Mouse (Mus musculus) liver, postnatal 0 days (tissue): ENCODE results near the gene Cflar. TPM values are rescaled to one million over a fixed set of nuclear protein-coding genes. Genes with fewer than 3 reads are reported as not detected.
A peak's percentile ranks its signal among the peaks of the same experiment; 100 is the strongest.

Source experiments
- ATAC-seq: fragments of 200-750 bp; cut with Nextera tagmentation; 2 replicates; pipeline ENCODE4 v1.8.0; 2017; ENCODE audit warnings: mild to moderate bottlenecking, moderate library complexity
- DNase-seq: peaks from one replicate; pipeline ENCODE4 v3.0.0-alpha.2; 2016
- H3K27ac ChIP-seq: fragments of 300-500 bp; sonication (generic); 2 replicates; pipeline ENCODE4 v1.5.1; 2014; ENCODE audit warnings: antibody characterized with exemption, moderate library complexity, mild to moderate bottlenecking, low read depth
- H3K27me3 ChIP-seq: fragments of 300-500 bp; sonication (generic); 2 replicates; pipeline ENCODE4 v1.6.1; 2014; ENCODE audit warnings: low read length, control low read depth, mixed read lengths; ENCODE audit not compliant: insufficient read depth
- H3K36me3 ChIP-seq: fragments of 300-500 bp; sonication (generic); replicated peaks from 2 replicates; pipeline ENCODE4 v1.6.1; 2014; ENCODE audit warnings: mild to moderate bottlenecking, control low read depth, low read length, moderate library complexity, mixed read lengths; ENCODE audit not compliant: insufficient read depth
- H3K4me1 ChIP-seq: fragments of 300-500 bp; sonication (generic); 2 replicates; pipeline ENCODE4 v1.6.1; 2014; ENCODE audit warnings: antibody characterized with exemption, mild to moderate bottlenecking, control low read depth; ENCODE audit not compliant: insufficient read depth
- H3K4me2 ChIP-seq: fragments of 300-500 bp; sonication (generic); 2 replicates; pipeline ENCODE4 v1.6.1; 2014; ENCODE audit warnings: low read depth, mild to moderate bottlenecking, low read length, moderate library complexity, mixed read lengths
- H3K4me3 ChIP-seq: fragments of 300-500 bp; sonication (generic); 2 replicates; pipeline ENCODE4 v1.5.1; 2014; ENCODE audit warnings: low read depth, low read length
- H3K9ac ChIP-seq: fragments of 300-500 bp; sonication (generic); replicated peaks from 2 replicates; pipeline ENCODE4 v1.6.1; 2014; ENCODE audit warnings: mild to moderate bottlenecking, moderate library complexity
- H3K9me3 ChIP-seq: fragments of 300-500 bp; sonication (generic); 2 replicates; pipeline ENCODE4 v1.6.1; 2016; ENCODE audit warnings: mild to moderate bottlenecking, control low read depth, low read length, mixed read lengths
- CTCF ChIP-seq: sonication (generic); IDR thresholded peaks from 2 replicates; pipeline ENCODE4 v1.5.1; 2016; ENCODE audit warnings: antibody characterized with exemption, low read depth
- EP300 ChIP-seq: IDR thresholded peaks from 2 replicates; pipeline ENCODE4 v1.6.1; 2016; ENCODE audit warnings: antibody characterized with exemption, low read depth, mild to moderate bottlenecking
- WGBS: fragments of 180-500 bp; shearing (Covaris S2); extraction: QIAGEN DNeasy Blood & Tissue Kit; methylation state at CpG from one replicate; pipeline ENCODE4 v1.1.7; 2014; ENCODE audit not compliant: insufficient replicate concordance; 5-methylcytosine and 5-hydroxymethylcytosine counted together
- polyA plus RNA-seq: library from polyadenylated mRNA; unstranded; fragments of >200 nt; fragmentation: Nextera tagmentation; extraction: Ambion mirVana; gene quantifications from 2 replicates; pipeline ENCODE4 v1.2.1, GENCODE M21; 2015

Cflar gene
- polyA plus RNA-seq, 1 experiment from 2014 or later: 30.2 TPM

- no peaks in the 10 kb centered on the region for H3K9me3 ChIP-seq
- no peaks in the 10 kb centered on the region for H3K4me1 ChIP-seq
- no peak overlapping the region for H3K4me3 ChIP-seq
- H3K4me2 ChIP-seq: no peak overlapping the region
- DNase-seq (no peak), ATAC-seq (no peak)
- no peaks in the 10 kb centered on the region for H3K27me3 ChIP-seq
- H3K9ac ChIP-seq: no peak overlapping the region
- 88% methylated on average over 2 of the region's 2 CpGs for WGBS
- TF ChIP-seq CTCF (no peak), EP300 (peak; percentile 60)
- no peaks in the 10 kb centered on the region for H3K36me3 ChIP-seq
- H3K27ac ChIP-seq: no peak overlapping the region
Observed at GRCm38 (mm10) chr1:58786276-58786675, 75.0 kb downstream of the Cflar start.

GRCm38 (mm10) chr1:58788410-58788809 is 77.1 kb downstream of the Cflar start:
- Histone ChIP-seq H3K27ac (no peak overlapping the region), H3K27me3 (no peaks in the 10 kb centered on the region), H3K9ac (no peak overlapping the region), H3K36me3 (no peaks in the 10 kb centered on the region), H3K9me3 (no peaks in the 10 kb centered on the region), H3K4me1 (no peaks in the 10 kb centered on the region), H3K4me2 (no peak overlapping the region), H3K4me3 (no peak overlapping the region)
- no peak for DNase-seq
- TF ChIP-seq CTCF: no peak
- no peak for ATAC-seq
- 93% methylated on average over 4 of the region's 4 CpGs for WGBS

- Histone ChIP-seq H3K27me3 (no peaks in the 10 kb centered on the region), H3K36me3 (peaks cover 2% of the 10 kb centered on the region; the same call in 1 of the 2 replicates), H3K9ac (peak overlapping the region; percentile 85; the same call in 1 of the 2 replicates), H3K4me3 (no peak overlapping the region), H3K9me3 (peaks cover 2% of the 10 kb centered on the region; the same call in 1 of the 2 replicates), H3K4me1 (peaks cover 14% of the 10 kb centered on the region), H3K27ac (peak overlapping the region; percentile 90), H3K4me2 (peak overlapping the region; percentile 83)
- DNase-seq (no peak), ATAC-seq (no peak)
- 41% methylated on average over 2 of the region's 2 CpGs for WGBS
- no peak for TF ChIP-seq CTCF
- no peak for TF ChIP-seq EP300
Observed at GRCm38 (mm10) chr1:58794705-58795104, 83.4 kb downstream of the Cflar start.

GRCm38 (mm10) chr1:58795291-58796058 is 84.2 kb downstream of the Cflar start, which contains the start of gene Casp8:
Gene Casp8, plus strand, starts transcription at chr1:58795374.
- under 1% methylated on average over 42 of the region's 42 CpGs for WGBS
- H3K9ac ChIP-seq: peak within 1 kb of the TSS; percentile 85
- H3K27ac ChIP-seq: peak within 1 kb of the TSS; percentile 90
- TF ChIP-seq EP300 (peak; percentile 46; the same call in 1 of the 2 replicates), CTCF (peak; percentile 35)
- peak within 1 kb of the TSS; percentile 83 for H3K4me2 ChIP-seq
- no peaks in the 10 kb centered on the region for H3K27me3 ChIP-seq
- peaks cover 5% of the 10 kb centered on the region; the same call in 1 of the 2 replicates for H3K36me3 ChIP-seq
- peaks cover 2% of the 10 kb centered on the region; the same call in 1 of the 2 replicates for H3K9me3 ChIP-seq
- peak; percentile 92 for ATAC-seq
- DNase-seq: peak; percentile 77
- peak within 1 kb of the TSS; percentile 78 for H3K4me3 ChIP-seq
- H3K4me1 ChIP-seq: peaks cover 14% of the 10 kb centered on the region

- Histone ChIP-seq H3K9ac (peak overlapping the region; percentile 85), H3K9me3 (peaks cover 2% of the 10 kb centered on the region; the same call in 1 of the 2 replicates), H3K36me3 (peaks cover 6% of the 10 kb centered on the region; the same call in 1 of the 2 replicates), H3K27me3 (no peaks in the 10 kb centered on the region), H3K4me1 (peaks cover 14% of the 10 kb centered on the region), H3K27ac (peak overlapping the region; percentile 90), H3K4me2 (peak overlapping the region; percentile 83), H3K4me3 (peak overlapping the region; percentile 78)
- ATAC-seq: no peak
- no peak for DNase-seq
- 0% methylated on average over 3 of the region's 3 CpGs for WGBS
- TF ChIP-seq EP300 (no peak), CTCF (no peak)
Observed at GRCm38 (mm10) chr1:58796059-58796363, 84.7 kb downstream of the Cflar start.

GRCm38 (mm10) chr1:58796853-58797252 is 85.5 kb downstream of the Cflar start:
- Histone ChIP-seq H3K4me1 (peaks cover 14% of the 10 kb centered on the region), H3K36me3 (peaks cover 6% of the 10 kb centered on the region; the same call in 1 of the 2 replicates), H3K9ac (no peak overlapping the region), H3K27me3 (no peaks in the 10 kb centered on the region), H3K27ac (peak overlapping the region; percentile 13), H3K9me3 (peaks cover 2% of the 10 kb centered on the region; the same call in 1 of the 2 replicates), H3K4me2 (peak overlapping the region; percentile 66), H3K4me3 (peak overlapping the region; percentile 17)
- TF ChIP-seq CTCF (no peak), EP300 (no peak)
- WGBS: 58% methylated on average over 4 of the region's 4 CpGs
- DNase-seq: no peak
- no peak for ATAC-seq
